Mouse (Mus musculus) megakaryocyte, embryonic 14.5 days (primary cell): ENCODE measurements at regions not wholly inside any gene's neighbourhood (a gene's known extent, or its start where the extent isn't known, plus 50 kb on each side); places are given as distances from the start of the nearest gene placed in this dataset.

Source experiments
- FLI1 ChIP-seq: IDR thresholded peaks from 2 replicates; pipeline ENCODE4 v1.6.1; 2012; ENCODE audit warnings: low read length, inconsistent platforms, mixed read lengths
- GATA1 ChIP-seq: IDR thresholded peaks from 3 replicates; pipeline ENCODE4 v1.6.1; 2012; ENCODE audit warnings: mixed read lengths, low read length, inconsistent platforms, borderline replicate concordance

GRCm38 (mm10) chr3:58071574-58071973 is 223.7 kb upstream of the Pfn2 start:
- TF ChIP-seq GATA1 (no peak), FLI1 (no peak)
